Mouse (Mus musculus): ENCODE measurements around the gene Smurf2. TPM values are rescaled to one million over a fixed set of nuclear protein-coding genes. Genes with fewer than 3 reads are reported as not detected.

Smurf2 gene
- polyA plus RNA-seq, 1 experiment from 2014 or later, result 4.8 TPM

- no peaks in the 10 kb centered on the region for H3K36me3 ChIP-seq (replicated peaks; ENCODE audit: insufficient read depth, low read length)
- H3K4me1 ChIP-seq (ENCODE audit: insufficient read depth), result peaks cover 15% of the 10 kb centered on the region
- H3K27ac ChIP-seq (ENCODE audit: low read depth), result no peak overlapping the region
- DNase-seq, result no peak
- H3K27me3 ChIP-seq (ENCODE audit: insufficient read depth, low read length), result no peaks in the 10 kb centered on the region
- no peak overlapping the region for H3K4me3 ChIP-seq (ENCODE audit: low read depth, low read length)
- no peak for ATAC-seq
- TF ChIP-seq EP300 (IDR thresholded peaks at IDR 0.05; ENCODE audit: low read depth), result no peak
- TF ChIP-seq CTCF (IDR thresholded peaks at IDR 0.05; ENCODE audit: low read depth), result no peak
- H3K9ac ChIP-seq (replicated peaks), result no peak overlapping the region
- H3K4me2 ChIP-seq (ENCODE audit: low read depth, low read length), result no peak overlapping the region
- 79% methylated on average over 2 of the region's 2 CpGs for WGBS (ENCODE audit: insufficient replicate concordance)
- H3K9me3 ChIP-seq (ENCODE audit: low read length), result no peaks in the 10 kb centered on the region
Observed at GRCm38 (mm10) chr11:106896561-106897168, 23.9 kb downstream of the Smurf2 start.

GRCm38 (mm10) chr11:106883656-106884055 lies 36.9 kb downstream of the Smurf2 start:
- WGBS (ENCODE audit: insufficient replicate concordance), result 85% methylated on average over 1 of the region's 1 CpGs
- no peak for DNase-seq
- Histone ChIP-seq H3K4me3 (ENCODE audit: low read depth, low read length) (no peak overlapping the region), H3K27ac (ENCODE audit: low read depth) (no peak overlapping the region), H3K4me1 (ENCODE audit: insufficient read depth) (peaks cover 10% of the 10 kb centered on the region), H3K9me3 (ENCODE audit: low read length) (no peaks in the 10 kb centered on the region), H3K27me3 (ENCODE audit: insufficient read depth, low read length) (no peaks in the 10 kb centered on the region), H3K9ac (replicated peaks) (no peak overlapping the region), H3K36me3 (replicated peaks; ENCODE audit: insufficient read depth, low read length) (no peaks in the 10 kb centered on the region), H3K4me2 (ENCODE audit: low read depth, low read length) (no peak overlapping the region)
- no peak for ATAC-seq
- TF ChIP-seq CTCF (IDR thresholded peaks at IDR 0.05; ENCODE audit: low read depth), result no peak

GRCm38 (mm10) chr11:106872650-106873049 lies 47.9 kb downstream of the Smurf2 start:
- H3K27me3 ChIP-seq (ENCODE audit: insufficient read depth, low read length), result no peaks in the 10 kb centered on the region
- DNase-seq (no peak), ATAC-seq (no peak)
- no peaks in the 10 kb centered on the region; the same call in 1 of the 2 replicates for H3K4me1 ChIP-seq (ENCODE audit: insufficient read depth)
- H3K27ac ChIP-seq (ENCODE audit: low read depth), result 0 out of 2 replicates have a peak overlapping the region, but pooled peaks have one; percentile 5
- WGBS (ENCODE audit: insufficient replicate concordance), result 66% methylated on average over 6 of the region's 6 CpGs
- TF ChIP-seq CTCF (IDR thresholded peaks at IDR 0.05; ENCODE audit: low read depth), result no peak
- TF ChIP-seq EP300 (IDR thresholded peaks at IDR 0.05; ENCODE audit: low read depth), result no peak
- no peaks in the 10 kb centered on the region for H3K9me3 ChIP-seq (ENCODE audit: low read length)
- H3K36me3 ChIP-seq (replicated peaks; ENCODE audit: insufficient read depth, low read length), result peaks cover 15% of the 10 kb centered on the region
- no peak overlapping the region for H3K4me2 ChIP-seq (ENCODE audit: low read depth, low read length)
- no peak overlapping the region for H3K4me3 ChIP-seq (ENCODE audit: low read depth, low read length)
- H3K9ac ChIP-seq (replicated peaks), result no peak overlapping the region

GRCm38 (mm10) chr11:106851438-106851837 lies 69.1 kb downstream of the Smurf2 start:
- WGBS (ENCODE audit: insufficient replicate concordance), result 44% methylated on average over 2 of the region's 2 CpGs
- no peak overlapping the region for H3K9ac ChIP-seq (replicated peaks)
- no peak overlapping the region for H3K4me2 ChIP-seq (ENCODE audit: low read depth, low read length)
- H3K27ac ChIP-seq (ENCODE audit: low read depth), result no peak overlapping the region
- TF ChIP-seq EP300 (IDR thresholded peaks at IDR 0.05; ENCODE audit: low read depth) (no peak), CTCF (IDR thresholded peaks at IDR 0.05; ENCODE audit: low read depth) (peak; percentile 56)
- no peak overlapping the region for H3K4me3 ChIP-seq (ENCODE audit: low read depth, low read length)
- H3K4me1 ChIP-seq (ENCODE audit: insufficient read depth), result no peaks in the 10 kb centered on the region
- no peaks in the 10 kb centered on the region for H3K9me3 ChIP-seq (ENCODE audit: low read length)
- ATAC-seq (no peak), DNase-seq (no peak)
- no peaks in the 10 kb centered on the region for H3K27me3 ChIP-seq (ENCODE audit: insufficient read depth, low read length)
- peaks cover 46% of the 10 kb centered on the region for H3K36me3 ChIP-seq (replicated peaks; ENCODE audit: insufficient read depth, low read length)

- no peak for TF ChIP-seq EP300 (IDR thresholded peaks at IDR 0.05; ENCODE audit: low read depth)
- no peak for TF ChIP-seq CTCF (IDR thresholded peaks at IDR 0.05; ENCODE audit: low read depth)
- WGBS (ENCODE audit: insufficient replicate concordance), result 83% methylated on average over 3 of the region's 3 CpGs
Observed at GRCm38 (mm10) chr11:106842002-106842401, 78.5 kb downstream of the Smurf2 start.

GRCm38 (mm10) chr11:106828079-106828478 lies 92.4 kb downstream of the Smurf2 start:
- no peak overlapping the region for H3K27ac ChIP-seq (ENCODE audit: low read depth)
- no peaks in the 10 kb centered on the region for H3K9me3 ChIP-seq (ENCODE audit: low read length)
- 92% methylated on average over 7 of the region's 7 CpGs for WGBS (ENCODE audit: insufficient replicate concordance)
- H3K36me3 ChIP-seq (replicated peaks; ENCODE audit: insufficient read depth, low read length), result peaks cover 47% of the 10 kb centered on the region
- no peaks in the 10 kb centered on the region for H3K4me1 ChIP-seq (ENCODE audit: insufficient read depth)
- no peak for TF ChIP-seq CTCF (IDR thresholded peaks at IDR 0.05; ENCODE audit: low read depth)
- no peak for TF ChIP-seq EP300 (IDR thresholded peaks at IDR 0.05; ENCODE audit: low read depth)
- no peaks in the 10 kb centered on the region for H3K27me3 ChIP-seq (ENCODE audit: insufficient read depth, low read length)
- no peak for DNase-seq
- H3K4me3 ChIP-seq (ENCODE audit: low read depth, low read length), result no peak overlapping the region
- ATAC-seq, result no peak
- H3K4me2 ChIP-seq (ENCODE audit: low read depth, low read length), result no peak overlapping the region
- no peak overlapping the region for H3K9ac ChIP-seq (replicated peaks)

More at GRCm38 (mm10) chr11:106842002-106842401, 78.5 kb downstream of the Smurf2 start:
- Histone ChIP-seq H3K4me2 (ENCODE audit: low read depth, low read length) (no peak overlapping the region), H3K4me1 (ENCODE audit: insufficient read depth) (no peaks in the 10 kb centered on the region), H3K9ac (replicated peaks) (no peak overlapping the region), H3K36me3 (replicated peaks; ENCODE audit: insufficient read depth, low read length) (peaks cover 36% of the 10 kb centered on the region), H3K4me3 (ENCODE audit: low read depth, low read length) (no peak overlapping the region), H3K9me3 (ENCODE audit: low read length) (no peaks in the 10 kb centered on the region), H3K27me3 (ENCODE audit: insufficient read depth, low read length) (no peaks in the 10 kb centered on the region), H3K27ac (ENCODE audit: low read depth) (peak overlapping the region; percentile 56; the same call in 1 of the 2 replicates)
- ATAC-seq (peak; percentile 77), DNase-seq (no peak)
